Mouse (Mus musculus) heart, embryonic 11.5 days (tissue): ENCODE measurements around the gene C4bp. TPM values are rescaled to one million over a fixed set of nuclear protein-coding genes. Genes with fewer than 3 reads are reported as not detected.

Source experiments
- ATAC-seq: fragments of 200-750 bp; cut with Nextera tagmentation; replicated peaks from 2 replicates; pipeline ENCODE4 v1.8.0; 2017; ENCODE audit warnings: moderate library complexity; ENCODE audit not compliant: insufficient number of reproducible peaks, low FRiP score, low TSS enrichment
- H3K27ac ChIP-seq: fragments of 300-500 bp; sonication (generic); 2 replicates; pipeline ENCODE4 v1.5.1; 2014; ENCODE audit warnings: mild to moderate bottlenecking, low read depth, low read length
- H3K27me3 ChIP-seq: fragments of 300-500 bp; sonication (generic); 2 replicates; pipeline ENCODE4 v1.6.1; 2014; ENCODE audit warnings: mild to moderate bottlenecking, low read length, mixed read lengths; ENCODE audit not compliant: control insufficient read depth, insufficient read depth
- H3K36me3 ChIP-seq: fragments of 300-500 bp; sonication (generic); 2 replicates; pipeline ENCODE4 v1.6.1; 2014; ENCODE audit warnings: mild to moderate bottlenecking, low read length, moderate library complexity, mixed read lengths; ENCODE audit not compliant: control insufficient read depth, insufficient read depth
- H3K4me1 ChIP-seq: fragments of 300-500 bp; sonication (generic); 2 replicates; pipeline ENCODE4 v1.6.1; 2014; ENCODE audit warnings: low read length; ENCODE audit not compliant: control insufficient read depth, insufficient read depth
- H3K4me2 ChIP-seq: fragments of 300-500 bp; sonication (generic); 2 replicates; pipeline ENCODE4 v1.6.1; 2014; ENCODE audit warnings: mild to moderate bottlenecking, moderate library complexity
- H3K4me3 ChIP-seq: fragments of 300-500 bp; sonication (generic); 2 replicates; pipeline ENCODE4 v1.5.1; 2014; ENCODE audit warnings: low read depth, low read length
- H3K9ac ChIP-seq: fragments of 300-500 bp; sonication (generic); 2 replicates; pipeline ENCODE4 v1.6.1; 2014; ENCODE audit warnings: mild to moderate bottlenecking, low read depth, low read length, moderate library complexity
- H3K9me3 ChIP-seq: fragments of 300-500 bp; sonication (generic); replicated peaks from 2 replicates; pipeline ENCODE4 v1.6.1; 2016; ENCODE audit warnings: low read length; ENCODE audit not compliant: control insufficient read depth
- WGBS: fragments of 180-500 bp; shearing (Covaris S2); extraction: QIAGEN DNeasy Blood & Tissue Kit; methylation state at CpG from one replicate; pipeline ENCODE4 v1.1.7; 2014; ENCODE audit not compliant: insufficient replicate concordance; 5-methylcytosine and 5-hydroxymethylcytosine counted together
- polyA plus RNA-seq: library from polyadenylated mRNA; unstranded; fragments of >200 nt; fragmentation: Nextera tagmentation; extraction: Ambion mirVana; gene quantifications from 2 replicates; pipeline ENCODE4 v1.2.1, GENCODE M21; 2014

C4bp gene
- polyA plus RNA-seq, 1 experiment from 2014 or later: not detected

- Histone ChIP-seq H3K9ac (no peak overlapping the region), H3K27me3 (no peaks in the 10 kb centered on the region), H3K4me3 (no peak overlapping the region), H3K27ac (no peak overlapping the region), H3K36me3 (no peaks in the 10 kb centered on the region), H3K9me3 (no peaks in the 10 kb centered on the region), H3K4me2 (no peak overlapping the region), H3K4me1 (no peaks in the 10 kb centered on the region)
- 85% methylated on average over 2 of the region's 2 CpGs for WGBS
- ATAC-seq: no peak
These were observed 65.1 kb downstream of the C4bp start for GRCm38 (mm10) chr1:130596291-130596690.

- WGBS: 76% methylated on average over 9 of the region's 9 CpGs
- Histone ChIP-seq H3K4me1 (no peaks in the 10 kb centered on the region), H3K36me3 (no peaks in the 10 kb centered on the region), H3K9ac (no peak overlapping the region), H3K4me2 (no peak overlapping the region), H3K4me3 (no peak overlapping the region), H3K9me3 (no peaks in the 10 kb centered on the region), H3K27me3 (no peaks in the 10 kb centered on the region), H3K27ac (no peak overlapping the region)
- no peak for ATAC-seq
These were observed 72.8 kb downstream of the C4bp start for GRCm38 (mm10) chr1:130588659-130589058.

Other genes starting within 250 kb of the C4bp start
- gene Cd55b, start 238.6 kb downstream of the C4bp start, polyA plus RNA-seq: not detected in 2 replicates
- 12.5 and 16.5 TPM in 2 replicates for gene Cd55, start 198.9 kb downstream of the C4bp start, polyA plus RNA-seq
- gene Zp3r, start 32.0 kb downstream of the C4bp start, polyA plus RNA-seq: not detected in 2 replicates
- gene Gm29427, start 54.2 kb upstream of the C4bp start, polyA plus RNA-seq: not detected in 2 replicates
- 6.5 and 11.1 TPM in 2 replicates for gene Yod1, start 55.7 kb upstream of the C4bp start, polyA plus RNA-seq
- gene Pfkfb2, start 67.6 kb upstream of the C4bp start, polyA plus RNA-seq: 4.8 and 5.4 TPM in 2 replicates
- 0.69 and 1.2 TPM in 2 replicates for gene AA986860, start 70.3 kb upstream of the C4bp start, polyA plus RNA-seq
- gene Fcamr, start 139.3 kb upstream of the C4bp start, polyA plus RNA-seq: 0.09 TPM in 1 of 2 replicates, not detected in the other
- gene Pigr, start 165.1 kb upstream of the C4bp start, polyA plus RNA-seq: not detected in 2 replicates
- gene Fcmr, start 204.0 kb upstream of the C4bp start, polyA plus RNA-seq: 1.6 and 2.2 TPM in 2 replicates
- not detected in 2 replicates for gene Il24, start 225.8 kb upstream of the C4bp start, polyA plus RNA-seq
- not detected in 2 replicates for gene Il20, start 249.8 kb upstream of the C4bp start, polyA plus RNA-seq